Mouse (Mus musculus): ENCODE results near the gene A830031A19Rik. TPM values are rescaled to one million over a fixed set of nuclear protein-coding genes. Genes with fewer than 3 reads are reported as not detected.

A830031A19Rik gene
- polyA plus RNA-seq, 1 experiment from 2014 or later, result not detected

Small RNA genes within 50 kb of the gene (microRNA-seq; reads per million reads assigned to microRNA genes)
- not detected for gene Gm44381

Other genes with a start within 250 kb of the A830031A19Rik start
- 21.3 and 22.8 TPM in 2 replicates for gene Papolg, start 179.8 kb downstream of the A830031A19Rik start, polyA plus RNA-seq (2016; fragmentation: Nextera tagmentation; extraction: Ambion mirVana)
- gene Bcl11a, start 3.0 kb upstream of the A830031A19Rik start, polyA plus RNA-seq (2016; fragmentation: Nextera tagmentation; extraction: Ambion mirVana), result 80.5 and 86.3 TPM in 2 replicates